Mouse (Mus musculus) liver, adult 2 months (tissue): ENCODE measurements around the gene Prkar2a. TPM values are rescaled to one million over a fixed set of nuclear protein-coding genes. Genes with fewer than 3 reads are reported as not detected.
"Not testable (repeated sequence)": the region's sequence is repeated elsewhere in the genome, so short reads cannot be mapped to it uniquely, and the experiment has no call there.

Experiments
- DNase-seq: peaks from one replicate; pipeline ENCODE4 v3.0.0-alpha.2; 2011; ENCODE audit warnings: low read depth, low spot score; ENCODE audit errors: extremely low read depth
- H3K27ac ChIP-seq: fragments of 200-500 bp; replicated peaks from 2 replicates; pipeline ENCODE4 v1.5.1; 2012; ENCODE audit warnings: low read depth, mild to moderate bottlenecking, control low read depth, inconsistent platforms, low read length; ENCODE audit not compliant: insufficient read depth
- H3K27me3 ChIP-seq: fragments of 200-500 bp; 2 replicates; pipeline ENCODE4 v1.6.1; 2012; ENCODE audit warnings: mild to moderate bottlenecking, moderate library complexity, low read length, inconsistent platforms; ENCODE audit not compliant: control insufficient read depth, insufficient read depth
- H3K36me3 ChIP-seq: fragments of 200-500 bp; 2 replicates; pipeline ENCODE4 v1.6.1; 2012; ENCODE audit warnings: low read length, inconsistent platforms; ENCODE audit not compliant: control insufficient read depth, insufficient read depth
- H3K4me1 ChIP-seq: fragments of 200-500 bp; 2 replicates; pipeline ENCODE4 v1.6.1; 2011; ENCODE audit warnings: low read length; ENCODE audit not compliant: control insufficient read depth, insufficient read depth
- H3K4me3 ChIP-seq: fragments of 200-500 bp; 2 replicates; pipeline ENCODE4 v1.5.1; 2011; ENCODE audit warnings: low read depth, mild to moderate bottlenecking, control low read depth, low read length, moderate library complexity; ENCODE audit not compliant: insufficient read depth
- H3K79me2 ChIP-seq: fragments of 200-500 bp; 2 replicates; pipeline ENCODE4 v1.6.1; 2012; ENCODE audit warnings: inconsistent platforms, mild to moderate bottlenecking, low read length, moderate library complexity; ENCODE audit not compliant: control insufficient read depth, insufficient read depth
- H3K9ac ChIP-seq: fragments of 200-500 bp; 2 replicates; pipeline ENCODE4 v1.6.1; 2012; ENCODE audit warnings: low read depth, mild to moderate bottlenecking, control low read depth, inconsistent platforms, low read length
- CTCF ChIP-seq: fragments of 200-500 bp; IDR thresholded peaks from 2 replicates; pipeline ENCODE4 v1.5.1; 2011; ENCODE audit warnings: low read depth, low read length, control low read depth
- POLR2A ChIP-seq: fragments of 200-500 bp; IDR thresholded peaks from 2 replicates; pipeline ENCODE4 v1.6.1; 2011; ENCODE audit warnings: low read length, control low read depth; ENCODE audit not compliant: insufficient read depth; ENCODE audit errors: extremely low read depth
- WGBS: fragments of 180-500 bp; shearing (Covaris S2); methylation state at CpG from one replicate; pipeline ENCODE4 v1.1.7; 2018; 5-methylcytosine and 5-hydroxymethylcytosine counted together
- polyA plus RNA-seq: library from polyadenylated mRNA; depleted of rRNA; stranded (reverse); fragments of >200 nt; gene quantifications from 2 replicates; pipeline ENCODE4 v1.2.3, GENCODE M21; 2012
- total RNA-seq: library from RNA; depleted of rRNA; stranded (reverse); fragments of >200 nt; gene quantifications from 2 replicates; pipeline ENCODE4 v1.2.3, GENCODE M21; 2014

Prkar2a gene
- total and polyA plus RNA-seq, 2 experiments: 20.0 to 23.4 TPM

DNA sequence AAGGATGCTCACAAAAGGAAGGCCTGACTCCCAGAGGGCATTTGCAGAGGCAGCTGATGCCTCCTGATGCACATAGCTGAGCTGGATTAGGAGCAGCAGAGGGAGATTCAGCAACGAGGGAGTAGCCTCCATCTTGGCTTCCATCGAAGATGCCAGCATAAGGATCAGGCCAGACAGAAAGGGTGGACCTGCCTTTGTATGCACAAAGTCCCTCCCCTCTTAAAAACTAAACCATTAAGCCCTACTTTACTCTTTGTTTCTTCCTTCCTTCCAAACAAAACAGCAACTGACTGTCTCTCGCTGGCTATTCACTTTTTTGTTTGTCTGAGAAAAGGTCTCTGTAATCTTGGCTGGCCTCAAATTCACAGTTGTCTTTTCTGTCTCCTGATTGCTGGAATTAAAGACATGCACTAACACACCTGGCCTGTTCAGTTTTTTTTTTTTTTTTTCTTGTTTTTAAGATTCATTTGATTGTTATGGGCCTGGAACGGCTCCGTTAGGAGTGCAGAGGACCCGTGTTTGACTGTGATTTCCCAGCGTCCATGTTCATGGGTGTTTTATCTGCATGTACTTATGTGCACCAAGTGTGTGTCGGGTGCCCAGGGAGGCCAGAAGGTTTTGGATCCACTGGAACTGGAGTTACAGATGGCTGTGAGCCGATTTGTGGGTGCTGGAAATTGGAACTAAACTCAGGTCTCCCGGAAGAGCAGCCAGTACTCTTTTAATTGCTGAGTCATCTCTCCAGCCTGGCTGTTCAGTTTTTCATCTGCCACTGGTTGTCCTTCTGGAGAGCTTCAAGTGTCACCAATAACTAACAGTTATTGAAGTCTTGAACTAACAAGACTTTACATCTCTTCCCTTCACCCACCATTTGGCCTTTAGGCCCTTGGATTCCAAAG is 34.3 kb upstream of the Prkar2a start:
- TF ChIP-seq POLR2A: no peak
- TF ChIP-seq CTCF: no peak
- peak; percentile 39 for DNase-seq
- no peak overlapping the region for H3K9ac ChIP-seq
- no peaks in the 10 kb centered on the region for H3K27me3 ChIP-seq
- H3K79me2 ChIP-seq: no peaks in the 10 kb centered on the region
- H3K4me3 ChIP-seq: no peak overlapping the region
- H3K36me3 ChIP-seq: no peaks in the 10 kb centered on the region
- no peak overlapping the region for H3K27ac ChIP-seq
- H3K4me1 ChIP-seq: peaks cover 3% of the 10 kb centered on the region
- WGBS: 76% methylated on average over 10 of the region's 10 CpGs

DNA sequence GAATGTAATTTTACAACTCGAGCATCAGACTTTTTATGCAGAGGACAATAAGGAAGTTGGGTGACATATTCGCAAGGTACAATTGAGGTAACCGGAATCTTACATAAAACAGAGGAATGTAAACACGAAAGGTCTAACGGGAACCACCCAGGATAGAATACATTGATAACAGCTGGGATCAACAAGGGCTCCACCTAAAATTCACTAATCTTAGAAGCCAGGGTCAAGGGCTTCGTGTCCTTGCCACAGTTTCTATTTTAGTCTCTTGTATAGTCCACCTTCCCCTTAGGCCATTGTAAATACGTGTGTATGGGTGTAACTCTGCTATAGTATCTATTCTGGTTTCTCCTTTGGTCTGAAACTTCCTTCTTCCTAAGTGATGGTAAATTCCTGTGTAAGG is 33.2 kb upstream of the Prkar2a start:
- H3K27ac ChIP-seq, DNase-seq, H3K79me2 ChIP-seq, H3K4me3 ChIP-seq, H3K27me3 ChIP-seq, H3K9ac ChIP-seq, H3K36me3 ChIP-seq, H3K4me1 ChIP-seq: not testable (repeated sequence)
- WGBS: 82% methylated on average over 7 of the region's 7 CpGs

DNA sequence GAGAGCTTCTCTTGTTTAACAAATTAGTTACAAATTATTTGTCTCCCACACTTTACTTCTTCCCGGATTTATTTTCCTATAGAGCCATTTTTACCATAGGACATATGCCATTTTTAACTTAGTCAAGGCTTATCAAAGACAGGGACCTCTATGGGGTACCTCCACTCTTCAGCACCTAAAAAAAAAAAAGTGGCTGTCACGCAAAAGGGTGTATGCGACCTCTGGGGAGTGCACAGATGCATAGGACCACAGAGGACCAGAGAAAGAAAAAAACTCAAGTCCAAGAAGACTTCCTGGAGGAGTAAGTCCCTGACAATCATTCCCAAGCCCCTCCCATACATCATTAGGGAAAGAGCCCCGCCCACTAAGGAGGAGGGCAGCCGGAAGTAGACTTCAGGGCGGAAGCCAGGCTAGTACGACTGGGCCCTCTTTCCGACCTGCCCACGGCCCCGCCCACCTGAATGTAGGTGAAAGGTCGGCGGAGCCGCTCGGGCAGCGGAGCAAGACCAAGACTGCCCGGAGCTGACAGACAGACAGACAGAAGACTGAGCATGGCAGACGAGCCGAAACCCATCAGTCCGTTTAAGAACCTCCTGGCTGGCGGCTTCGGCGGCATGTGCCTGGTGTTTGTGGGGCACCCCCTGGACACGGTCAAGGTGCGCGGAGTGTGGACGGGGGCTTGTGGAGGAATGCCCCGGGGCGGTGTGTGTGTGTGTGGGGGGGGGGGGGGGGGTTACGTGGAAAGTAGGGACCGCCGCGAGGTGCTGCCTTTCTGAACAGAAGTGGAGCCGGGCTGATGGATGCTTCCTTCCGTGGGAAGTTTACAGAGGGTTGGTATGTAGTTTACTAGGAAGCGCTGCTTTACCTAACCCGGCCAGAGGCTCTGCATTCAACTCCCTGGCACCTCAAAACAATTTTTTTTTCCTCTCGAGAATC is 27.2 kb upstream of the Prkar2a start, which contains the start of gene Slc25a20:
Gene Slc25a20 (plus strand): TSS at position 412 of the 936 bp plus-strand sequence.
- Histone ChIP-seq H3K4me1 (peaks cover 2% of the 10 kb centered on the region; the same call in 1 of the 2 replicates), H3K79me2 (peaks cover 4% of the 10 kb centered on the region; the same call in 1 of the 2 replicates), H3K4me3 (peak within 1 kb of the TSS; percentile 99), H3K36me3 (peaks cover 4% of the 10 kb centered on the region), H3K27me3 (no peaks in the 10 kb centered on the region), H3K9ac (peak within 1 kb of the TSS; percentile 97), H3K27ac (peak within 1 kb of the TSS; percentile 92)
- peak; percentile 87 for DNase-seq
- 4% methylated on average over 36 of the region's 37 CpGs for WGBS
- TF ChIP-seq POLR2A (peak; percentile 64; the same call in 1 of the 2 replicates), CTCF (no peak)

DNA sequence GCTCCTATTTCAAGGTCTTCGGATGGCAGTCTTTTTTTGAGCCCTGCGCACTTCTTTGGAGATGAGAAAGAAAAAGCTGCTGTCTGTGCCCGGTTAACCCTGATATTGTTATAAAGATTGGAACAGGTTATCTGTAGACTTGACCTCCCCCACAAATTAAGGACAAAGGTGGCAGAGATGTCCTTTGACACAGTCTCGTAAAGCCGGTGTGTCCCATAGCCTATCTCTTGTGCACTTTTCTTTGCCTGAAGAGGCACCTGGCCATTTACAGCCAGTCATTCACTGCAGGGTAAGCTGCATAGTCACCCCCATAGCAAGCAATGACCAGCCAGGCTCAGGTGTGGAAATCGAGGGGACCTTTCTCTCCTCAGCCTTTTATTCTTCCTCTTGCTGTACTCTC is 26.5 kb upstream of the Prkar2a start:
- peaks cover 6% of the 10 kb centered on the region; the same call in 1 of the 2 replicates for H3K79me2 ChIP-seq
- peak overlapping the region; percentile 97 for H3K9ac ChIP-seq
- TF ChIP-seq POLR2A: no peak
- TF ChIP-seq CTCF: no peak
- peak; percentile 87 for DNase-seq
- H3K27me3 ChIP-seq: no peaks in the 10 kb centered on the region
- 10% methylated on average over 6 of the region's 6 CpGs for WGBS
- peaks cover 4% of the 10 kb centered on the region for H3K36me3 ChIP-seq
- peak overlapping the region; percentile 99 for H3K4me3 ChIP-seq
- H3K4me1 ChIP-seq: peaks cover 2% of the 10 kb centered on the region; the same call in 1 of the 2 replicates
- peak overlapping the region; percentile 92 for H3K27ac ChIP-seq

DNA sequence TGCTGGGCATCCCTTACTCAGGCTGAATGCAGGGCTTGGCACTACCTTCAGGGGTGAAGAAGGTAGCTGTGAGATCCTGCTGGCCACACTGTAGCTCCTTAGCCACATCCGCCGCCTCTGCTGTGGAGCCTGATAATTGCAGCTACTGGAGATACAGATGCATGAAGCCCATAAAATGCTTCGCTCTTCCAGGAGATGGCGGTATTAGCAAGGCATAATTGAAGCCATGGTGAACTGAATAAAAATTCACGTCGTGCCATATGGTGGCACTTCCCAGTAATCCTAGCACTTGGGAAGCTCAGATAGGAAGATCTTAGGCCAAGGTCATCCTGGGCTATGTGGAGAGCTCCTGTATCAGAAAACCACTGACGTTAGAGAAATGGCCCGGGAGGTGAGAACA is 19.2 kb upstream of the Prkar2a start:
- TF ChIP-seq POLR2A (no peak), CTCF (no peak)
- 82% methylated on average over 8 of the region's 8 CpGs for WGBS
- no peak for DNase-seq
- Histone ChIP-seq H3K79me2 (peaks cover 14% of the 10 kb centered on the region; the same call in 1 of the 2 replicates), H3K4me1 (no peaks in the 10 kb centered on the region), H3K27me3 (no peaks in the 10 kb centered on the region), H3K4me3 (no peak overlapping the region), H3K9ac (no peak overlapping the region), H3K27ac (no peak overlapping the region), H3K36me3 (peaks cover 43% of the 10 kb centered on the region)
